Mouse (Mus musculus) forebrain, embryonic 10.5 days (tissue): ENCODE data around the gene Muc3. TPM values are rescaled to one million over a fixed set of nuclear protein-coding genes. Genes with fewer than 3 reads are reported as not detected.
"Not testable (repeated sequence)": the region's sequence is repeated elsewhere in the genome, so short reads cannot be mapped to it uniquely, and the experiment has no call there.

Source experiments
- DNase-seq: peaks from one replicate; pipeline ENCODE4 v3.0.0-alpha.2; 2017; ENCODE audit warnings: low spot score; ENCODE audit errors: extremely low spot score
- H3K27ac ChIP-seq: fragments of 300-500 bp; sonication (generic); 2 replicates; pipeline ENCODE4 v1.5.1; 2016; ENCODE audit warnings: mild to moderate bottlenecking
- H3K27me3 ChIP-seq: fragments of 300-500 bp; sonication (generic); 2 replicates; pipeline ENCODE4 v1.6.1; 2016; ENCODE audit warnings: mild to moderate bottlenecking; ENCODE audit not compliant: poor library complexity, severe bottlenecking
- H3K36me3 ChIP-seq: fragments of 300-500 bp; sonication (generic); replicated peaks from 2 replicates; pipeline ENCODE4 v1.6.1; 2016; ENCODE audit warnings: mild to moderate bottlenecking, moderate library complexity
- H3K4me1 ChIP-seq: fragments of 300-500 bp; sonication (generic); 2 replicates; pipeline ENCODE4 v1.6.1; 2016
- H3K4me3 ChIP-seq: fragments of 300-500 bp; sonication (generic); 2 replicates; pipeline ENCODE4 v1.5.1; 2016; ENCODE audit warnings: mild to moderate bottlenecking, moderate library complexity
- H3K9me3 ChIP-seq: fragments of 300-500 bp; sonication (generic); 2 replicates; pipeline ENCODE4 v1.6.1; 2016; ENCODE audit warnings: mild to moderate bottlenecking, moderate library complexity
- WGBS: fragments of 180-500 bp; shearing (Covaris S2); methylation state at CpG from one replicate; pipeline ENCODE4 v1.1.7; 2016; 5-methylcytosine and 5-hydroxymethylcytosine counted together
- polyA plus RNA-seq: library from polyadenylated mRNA; unstranded; fragments of >200 nt; fragmentation: Nextera tagmentation; extraction: Ambion mirVana; gene quantifications from 2 replicates; pipeline ENCODE4 v1.2.1, GENCODE M21; 2016

The Muc3 gene
- polyA plus RNA-seq: not detected in 2 replicates

DNA sequence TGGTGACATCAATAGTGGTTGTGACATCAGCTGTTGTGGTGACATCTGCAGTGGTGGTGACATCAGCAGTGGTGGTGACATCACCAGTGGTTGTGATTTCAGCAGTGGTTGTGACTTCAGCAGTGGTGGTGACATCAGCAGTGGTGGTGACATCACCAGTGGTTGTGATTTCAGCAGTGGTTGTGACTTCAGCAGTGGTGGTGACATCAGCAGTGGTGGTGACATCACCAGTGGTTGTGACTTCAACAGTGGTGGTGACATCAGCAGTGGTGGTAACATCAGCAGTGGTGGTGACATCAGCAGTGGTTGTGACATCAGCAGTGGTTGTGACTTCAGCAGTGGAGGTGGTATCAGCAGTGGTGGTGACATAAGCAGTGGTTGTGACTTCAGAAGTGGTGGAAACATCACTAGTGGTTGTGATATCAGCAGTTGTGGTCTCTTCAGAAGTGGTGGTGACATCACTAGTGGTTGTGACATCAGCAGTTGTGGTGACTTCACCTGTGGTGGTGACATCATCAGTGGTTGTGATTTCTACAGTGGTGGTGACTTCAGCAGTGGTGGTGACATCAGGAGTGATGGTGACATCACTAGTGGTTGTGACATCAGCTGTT is at the start of gene Muc3:
TSS of gene Muc3 (minus strand) at position 51 of the 611 bp plus-strand sequence.
- peaks cover 15% of the 10 kb centered on the region for H3K9me3 ChIP-seq
- not testable (repeated sequence) for H3K36me3 ChIP-seq, DNase-seq, H3K4me3 ChIP-seq, H3K27me3 ChIP-seq, H3K4me1 ChIP-seq, H3K27ac ChIP-seq

DNA sequence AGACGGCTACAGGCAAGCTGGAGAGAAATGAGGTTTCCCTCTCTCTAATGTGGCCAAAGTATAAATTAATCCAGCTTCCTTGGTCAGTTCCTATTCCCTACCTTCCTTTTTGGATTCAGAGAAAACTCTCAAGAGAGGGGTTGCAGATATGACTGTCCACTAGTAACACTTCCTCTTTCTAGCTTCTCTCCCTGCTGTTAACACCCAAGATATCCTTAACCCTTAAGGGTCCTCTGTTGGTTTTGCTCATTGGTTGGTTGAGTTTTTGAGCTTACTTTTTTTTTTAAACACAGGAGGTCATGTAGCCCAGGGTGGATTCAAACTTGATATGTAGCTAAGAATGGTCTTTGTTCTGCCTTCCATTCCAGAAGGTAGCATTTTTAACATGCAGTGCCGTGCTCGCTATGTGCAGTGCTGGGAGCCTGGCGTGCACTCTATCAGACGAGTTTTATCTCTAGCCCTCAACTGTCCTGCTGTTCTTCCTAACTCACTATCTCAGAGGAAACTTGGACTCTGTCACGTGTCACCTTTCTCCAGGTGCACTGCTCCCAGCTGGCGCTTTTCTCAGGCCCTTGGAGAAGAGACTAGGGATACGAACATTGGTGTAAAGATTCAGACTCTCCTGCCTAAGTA is 45.5 kb upstream of the Muc3 start:
- peaks cover 5% of the 10 kb centered on the region; the same call in 1 of the 2 replicates for H3K9me3 ChIP-seq
- WGBS: 84% methylated on average over 8 of the region's 8 CpGs
- H3K4me3 ChIP-seq: no peak overlapping the region

GRCm38 (mm10) chr5:137193279-137193952 is 44.3 kb upstream of the Muc3 start:
- Histone ChIP-seq H3K27ac (no peak overlapping the region), H3K27me3 (peaks cover 22% of the 10 kb centered on the region), H3K4me1 (peaks cover 6% of the 10 kb centered on the region; the same call in 1 of the 2 replicates), H3K4me3 (no peak overlapping the region), H3K9me3 (peaks cover 5% of the 10 kb centered on the region; the same call in 1 of the 2 replicates), H3K36me3 (no peaks in the 10 kb centered on the region)
- WGBS: 75% methylated on average over 8 of the region's 8 CpGs
- DNase-seq: no peak

More for the DNA sequence above, 45.5 kb upstream of the Muc3 start:
- Histone ChIP-seq H3K27me3 (peaks cover 10% of the 10 kb centered on the region), H3K36me3 (no peaks in the 10 kb centered on the region), H3K27ac (no peak overlapping the region), H3K4me1 (0 out of 2 replicates have a peak, but pooled peaks cover under 1% of the 10 kb centered on the region)
- no peak for DNase-seq

- Histone ChIP-seq H3K4me1 (peaks cover 6% of the 10 kb centered on the region; the same call in 1 of the 2 replicates), H3K4me3 (peak overlapping the region; percentile 61), H3K27ac (peak overlapping the region; percentile 82), H3K27me3 (peaks cover 24% of the 10 kb centered on the region), H3K9me3 (peaks cover 5% of the 10 kb centered on the region; the same call in 1 of the 2 replicates), H3K36me3 (no peaks in the 10 kb centered on the region)
- peak; percentile 36 for DNase-seq
- WGBS: 2% methylated on average over 34 of the region's 34 CpGs
These were observed 40.2 kb upstream of the Muc3 start for GRCm38 (mm10) chr5:137189326-137189725.

GRCm38 (mm10) chr5:137185362-137185761 is 36.2 kb upstream of the Muc3 start:
- Histone ChIP-seq H3K9me3 (0 out of 2 replicates have a peak, but pooled peaks cover under 1% of the 10 kb centered on the region), H3K4me1 (peaks cover 6% of the 10 kb centered on the region; the same call in 1 of the 2 replicates), H3K27me3 (peaks cover 22% of the 10 kb centered on the region), H3K4me3 (no peak overlapping the region), H3K36me3 (no peaks in the 10 kb centered on the region), H3K27ac (no peak overlapping the region)
- WGBS: 91% methylated on average over 8 of the region's 8 CpGs
- no peak for DNase-seq

DNA sequence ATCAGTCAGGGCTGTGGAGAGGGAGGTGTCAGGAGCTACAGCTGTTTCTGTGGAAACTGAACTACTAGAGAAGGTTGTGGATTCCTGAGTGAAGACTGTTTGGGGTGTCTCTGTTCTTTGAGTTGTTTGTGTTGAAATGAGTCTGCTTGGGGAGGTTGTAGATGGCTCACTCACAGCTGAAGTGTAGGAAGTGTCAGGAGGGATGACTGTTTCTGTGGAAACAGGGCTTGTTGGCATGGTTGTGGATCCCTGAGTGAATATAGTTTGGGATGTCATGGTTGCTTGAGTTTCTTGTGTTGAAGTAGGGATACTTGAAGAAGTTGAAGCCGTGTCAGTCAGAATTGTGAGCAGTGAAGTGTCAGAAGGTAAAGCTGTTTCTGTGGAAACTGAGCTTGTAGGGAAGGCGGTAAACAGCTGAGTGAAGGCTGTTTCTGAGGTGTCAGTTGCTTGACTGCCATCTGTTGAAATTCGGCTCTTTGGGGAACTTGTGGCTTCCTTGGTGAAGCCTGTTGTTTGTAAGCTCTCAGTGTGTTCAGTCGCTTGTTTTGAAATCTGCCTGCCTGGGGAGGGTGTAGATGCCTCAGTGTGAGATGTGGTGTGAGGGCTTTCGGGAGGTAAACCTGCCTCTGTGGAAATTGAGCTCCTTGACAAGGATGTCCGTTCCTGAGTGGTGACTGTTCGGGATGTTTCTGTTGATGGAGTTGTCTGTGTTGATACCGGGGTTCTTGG is 30.7 kb upstream of the Muc3 start:
- 82% methylated on average over 8 of the region's 8 CpGs for WGBS
- H3K27ac ChIP-seq: no peak overlapping the region
- no peak for DNase-seq
- H3K27me3 ChIP-seq: no peaks in the 10 kb centered on the region
- H3K36me3 ChIP-seq: no peaks in the 10 kb centered on the region
- no peaks in the 10 kb centered on the region for H3K9me3 ChIP-seq
- no peaks in the 10 kb centered on the region for H3K4me1 ChIP-seq
- no peak overlapping the region for H3K4me3 ChIP-seq

- H3K27ac ChIP-seq: no peak overlapping the region
- no peaks in the 10 kb centered on the region for H3K9me3 ChIP-seq
- no peaks in the 10 kb centered on the region for H3K36me3 ChIP-seq
- 87% methylated on average over 6 of the region's 6 CpGs for WGBS
- no peak overlapping the region for H3K4me3 ChIP-seq
- H3K4me1 ChIP-seq: no peaks in the 10 kb centered on the region
- DNase-seq: no peak
- no peaks in the 10 kb centered on the region for H3K27me3 ChIP-seq
These were observed 24.8 kb upstream of the Muc3 start for GRCm38 (mm10) chr5:137173967-137174366.

GRCm38 (mm10) chr5:137172591-137172990 is 23.5 kb upstream of the Muc3 start:
- Histone ChIP-seq H3K27me3 (no peaks in the 10 kb centered on the region), H3K9me3 (no peaks in the 10 kb centered on the region), H3K4me3 (no peak overlapping the region), H3K4me1 (no peaks in the 10 kb centered on the region), H3K36me3 (no peaks in the 10 kb centered on the region), H3K27ac (no peak overlapping the region)
- 8% methylated on average over 1 of the region's 1 CpGs for WGBS
- DNase-seq: no peak

DNA sequence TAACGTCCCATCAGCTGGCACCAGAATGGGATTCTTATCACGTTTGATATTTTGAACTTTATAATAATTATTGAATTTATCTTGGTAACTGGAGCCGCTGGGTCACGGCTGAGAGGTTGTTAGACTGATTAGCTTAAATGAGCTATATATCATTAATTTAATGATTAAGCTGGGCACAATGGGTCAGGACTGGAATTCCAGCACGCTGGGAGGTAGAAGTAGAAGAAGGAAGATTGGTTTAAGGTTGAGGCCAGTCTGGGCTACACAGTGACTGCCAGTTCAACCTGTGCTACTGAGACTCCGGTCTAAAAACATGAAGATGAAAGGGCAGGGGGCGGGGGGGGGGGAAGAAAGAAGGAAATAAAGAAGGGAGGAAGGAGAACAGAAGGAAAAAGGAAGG is 22.4 kb upstream of the Muc3 start:
- H3K4me1 ChIP-seq: no peaks in the 10 kb centered on the region
- H3K27ac ChIP-seq: no peak overlapping the region
- H3K4me3 ChIP-seq: no peak overlapping the region
- 82% methylated on average over 7 of the region's 7 CpGs for WGBS
- no peak for DNase-seq
- H3K36me3 ChIP-seq: no peaks in the 10 kb centered on the region
- no peaks in the 10 kb centered on the region for H3K9me3 ChIP-seq
- no peaks in the 10 kb centered on the region for H3K27me3 ChIP-seq

DNA sequence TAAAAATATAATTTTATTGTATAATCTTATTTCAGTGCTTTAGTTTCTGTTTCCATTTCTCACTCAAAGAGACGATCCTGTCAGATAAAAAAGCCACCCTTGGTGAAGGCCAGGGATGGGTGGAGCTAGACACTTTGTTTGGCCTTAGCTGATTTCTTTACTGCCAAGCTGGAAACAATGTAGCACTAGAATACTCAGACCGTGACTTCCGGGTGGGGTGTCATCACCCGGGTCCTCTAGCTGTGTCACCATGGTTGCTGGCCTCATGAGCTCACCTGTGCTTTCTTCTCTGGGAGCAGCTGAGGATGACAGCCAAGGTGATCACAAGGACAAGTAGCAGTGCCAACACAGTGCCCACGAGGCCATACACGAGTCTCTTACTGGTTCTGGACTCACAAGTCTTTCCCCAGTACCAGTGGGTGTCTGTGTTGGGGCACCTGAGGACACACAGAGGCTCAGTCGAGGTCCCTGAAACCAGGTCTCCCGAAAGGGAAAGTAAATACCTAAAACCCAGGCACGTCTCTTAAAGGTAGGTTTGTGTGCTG is 21.8 kb upstream of the Muc3 start:
- H3K27ac ChIP-seq: no peak overlapping the region
- H3K4me1 ChIP-seq: no peaks in the 10 kb centered on the region
- no peak for DNase-seq
- H3K4me3 ChIP-seq: no peak overlapping the region
- H3K36me3 ChIP-seq: no peaks in the 10 kb centered on the region
- no peaks in the 10 kb centered on the region for H3K9me3 ChIP-seq
- no peaks in the 10 kb centered on the region for H3K27me3 ChIP-seq
- 81% methylated on average over 9 of the region's 9 CpGs for WGBS

- Histone ChIP-seq H3K27me3 (no peaks in the 10 kb centered on the region), H3K9me3 (no peaks in the 10 kb centered on the region), H3K36me3 (no peaks in the 10 kb centered on the region), H3K4me1 (no peaks in the 10 kb centered on the region), H3K4me3 (no peak overlapping the region), H3K27ac (no peak overlapping the region)
- WGBS: 78% methylated on average over 6 of the region's 6 CpGs
- no peak for DNase-seq
These were observed 18.4 kb upstream of the Muc3 start for GRCm38 (mm10) chr5:137167539-137167938.

GRCm38 (mm10) chr5:137166012-137166411 is 16.9 kb upstream of the Muc3 start:
- Histone ChIP-seq H3K36me3 (no peaks in the 10 kb centered on the region), H3K4me3 (no peak overlapping the region), H3K4me1 (no peaks in the 10 kb centered on the region), H3K27me3 (no peaks in the 10 kb centered on the region), H3K27ac (no peak overlapping the region), H3K9me3 (no peaks in the 10 kb centered on the region)
- DNase-seq: no peak
- 79% methylated on average over 9 of the region's 9 CpGs for WGBS
